Mouse (Mus musculus): ENCODE results near the gene Dnah17.

DNA sequence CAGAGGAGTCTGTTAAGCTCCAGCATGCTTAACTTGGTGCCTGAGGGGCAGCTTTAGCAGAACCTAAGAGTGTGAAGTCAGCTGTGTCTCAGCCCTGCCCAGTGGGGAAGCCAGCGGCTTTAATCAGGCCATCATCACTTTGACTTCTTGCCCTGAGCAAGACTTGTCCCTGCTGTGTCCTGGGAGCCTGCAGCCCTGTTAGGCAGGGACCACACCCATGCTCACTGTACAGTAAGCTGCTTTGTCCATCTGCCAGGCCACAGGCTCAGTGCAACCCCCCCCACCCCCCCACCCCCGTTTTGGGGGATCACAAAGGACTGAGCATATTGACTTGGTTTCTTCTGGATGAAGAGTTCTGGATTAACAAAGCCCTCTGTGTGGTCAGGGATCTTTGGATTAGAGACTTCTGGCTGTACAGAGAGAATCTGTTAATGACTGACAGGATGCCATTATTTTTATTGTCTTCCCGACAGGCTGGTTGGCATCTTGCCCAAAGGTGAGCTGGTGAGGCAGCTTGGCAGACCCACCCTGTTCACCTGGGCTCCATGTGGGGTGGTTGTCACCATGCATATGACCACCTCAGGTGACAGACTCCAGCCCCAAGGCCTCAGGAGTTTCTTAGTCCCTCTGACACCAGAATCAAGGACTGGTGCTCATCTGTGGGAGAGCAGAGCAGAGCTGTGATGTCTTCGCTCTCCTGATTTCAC lies 120.4 kb downstream of the Dnah17 start:
- no peak for TF ChIP-seq POLR2A (IDR thresholded peaks at IDR 0.05; ENCODE audit: insufficient read depth, low read depth, low read length)
- TF ChIP-seq CTCF (IDR thresholded peaks at IDR 0.05), result no peak

Measured in heart, adult 2 months (tissue).